Mouse (Mus musculus): ENCODE results near the gene Samd4b. TPM values are rescaled to one million over a fixed set of nuclear protein-coding genes. Genes with fewer than 3 reads are reported as not detected.
A peak's percentile ranks its signal among the peaks of the same experiment; 100 is the strongest.

Samd4b gene
- polyA plus RNA-seq, 2 experiments = 4.5 to 12.0 TPM

DNA sequence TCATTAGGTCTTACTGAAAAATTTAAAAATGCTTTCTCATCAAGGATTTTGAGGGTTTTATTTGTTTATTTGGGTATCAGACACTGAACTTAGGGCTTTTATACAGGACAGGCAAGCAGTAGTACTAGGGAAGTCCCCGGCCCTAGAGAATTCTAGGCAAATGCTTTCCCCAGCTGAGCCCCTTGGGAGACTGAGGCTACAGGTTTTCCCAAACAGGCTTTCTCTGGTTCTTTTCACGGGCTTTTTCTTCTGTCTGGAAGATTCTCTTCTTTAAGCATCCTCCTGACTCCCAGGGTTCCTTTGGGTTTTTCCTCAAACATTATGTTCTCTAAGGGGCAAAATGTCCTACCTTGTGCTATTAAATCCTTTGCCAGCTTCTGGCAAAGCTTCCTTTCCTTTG, 1.0 kb upstream of the Samd4b start:
- WGBS (ENCODE audit: insufficient replicate concordance) = 62% methylated on average over 2 of the region's 2 CpGs
- Histone ChIP-seq H3K4me1 (replicated peaks; ENCODE audit: control insufficient read depth in 2 of 2, insufficient read depth in 2 of 2, low read length in 1 of 2) (peaks cover 12 to 28% of the 10 kb centered on the region in 2 experiments), H3K27ac (no peak overlapping the region), H3K9ac (replicated peaks) (no peak overlapping the region), H3K36me3 (replicated peaks; ENCODE audit: control insufficient read depth, insufficient read depth, low read depth) (0 out of 2 replicates have a peak, but pooled peaks cover 2% of the 10 kb centered on the region), H3K27me3 (ENCODE audit: control insufficient read depth, insufficient read depth, low read length) (no peaks in the 10 kb centered on the region), H3K9me3 (ENCODE audit: control insufficient read depth, low read length) (no peaks in the 10 kb centered on the region), H3K4me3 (ENCODE audit: insufficient read depth in 1 of 2, low read depth in 2 of 2, low read length in 2 of 2) (no peak overlapping the region), H3K4me2 (ENCODE audit: low read depth) (peak overlapping the region; percentile 77; the same call in 1 of the 2 replicates)
- DNase-seq (ENCODE audit: low read depth in 3 of 3, low spot score in 3 of 3) = no peak
- TF ChIP-seq CTCF (IDR thresholded peaks at IDR 0.05; ENCODE audit: low read depth) (no peak), EP300 (IDR thresholded peaks at IDR 0.05; ENCODE audit: low read depth) (no peak)
- ATAC-seq (ENCODE audit: insufficient read depth) = no peak

DNA sequence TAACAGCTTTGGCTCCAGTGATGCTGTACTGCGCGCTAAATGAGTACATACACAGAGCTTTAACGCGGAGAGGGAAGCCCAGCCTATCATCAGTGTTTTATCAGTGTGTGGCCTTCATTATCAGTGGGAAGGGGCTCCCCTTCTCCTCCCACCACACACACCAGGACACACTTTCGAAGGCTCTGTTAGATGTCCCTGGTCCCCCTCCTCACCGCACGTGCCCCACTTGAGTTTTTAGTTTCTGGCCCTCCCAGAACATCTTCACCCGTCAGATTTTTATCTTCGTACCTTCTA, 720 bp downstream of the Samd4b start:
- H3K4me3 ChIP-seq (ENCODE audit: insufficient read depth in 1 of 2, low read depth in 2 of 2, low read length in 2 of 2) = peak overlapping the region; percentile 75 to 86
- ATAC-seq (ENCODE audit: insufficient read depth) = no peak
- H3K27ac ChIP-seq = peak overlapping the region; percentile 80

GRCm38 (mm10) chr7:28596436-28597276, 1.3 kb downstream of the Samd4b start:
- Histone ChIP-seq H3K27me3 (ENCODE audit: control insufficient read depth, insufficient read depth, low read length) (no peaks in the 10 kb centered on the region), H3K9ac (replicated peaks) (peak overlapping the region; percentile 72), H3K4me1 (replicated peaks; ENCODE audit: control insufficient read depth in 2 of 2, insufficient read depth in 2 of 2, low read length in 1 of 2) (peaks cover 19 to 43% of the 10 kb centered on the region in 2 experiments), H3K4me2 (ENCODE audit: low read depth) (peak overlapping the region; percentile 74), H3K36me3 (replicated peaks; ENCODE audit: control insufficient read depth, insufficient read depth, low read depth) (0 out of 2 replicates have a peak, but pooled peaks cover 2% of the 10 kb centered on the region), H3K4me3 (ENCODE audit: insufficient read depth in 1 of 2, low read depth in 2 of 2, low read length in 2 of 2) (peak overlapping the region; percentile 75 to 86), H3K27ac (peak overlapping the region; percentile 80), H3K9me3 (ENCODE audit: control insufficient read depth, low read length) (no peaks in the 10 kb centered on the region)
- 42% methylated on average over 20 of the region's 20 CpGs for WGBS (ENCODE audit: insufficient replicate concordance)
- DNase-seq (ENCODE audit: low read depth in 3 of 3, low spot score in 3 of 3) = peak; percentile 79 to 95 (median 81)
- ATAC-seq (ENCODE audit: insufficient read depth) = peak; percentile 88
- TF ChIP-seq EP300 (IDR thresholded peaks at IDR 0.05; ENCODE audit: low read depth) (no peak), CTCF (IDR thresholded peaks at IDR 0.05; ENCODE audit: low read depth) (no peak)

More for the DNA sequence above, 720 bp downstream of the Samd4b start:
- H3K9ac ChIP-seq (replicated peaks) = peak overlapping the region; percentile 72
- DNase-seq (ENCODE audit: low read depth in 3 of 3, low spot score in 3 of 3) = no peak
- H3K4me1 ChIP-seq (replicated peaks; ENCODE audit: control insufficient read depth in 2 of 2, insufficient read depth in 2 of 2, low read length in 1 of 2) = peaks cover 14 to 37% of the 10 kb centered on the region in 2 experiments
- H3K36me3 ChIP-seq (replicated peaks; ENCODE audit: control insufficient read depth, insufficient read depth, low read depth) = 0 out of 2 replicates have a peak, but pooled peaks cover 2% of the 10 kb centered on the region
- peak overlapping the region; percentile 74 for H3K4me2 ChIP-seq (ENCODE audit: low read depth)
- no peaks in the 10 kb centered on the region for H3K9me3 ChIP-seq (ENCODE audit: control insufficient read depth, low read length)
- H3K27me3 ChIP-seq (ENCODE audit: control insufficient read depth, insufficient read depth, low read length) = no peaks in the 10 kb centered on the region
- no peak for TF ChIP-seq EP300 (IDR thresholded peaks at IDR 0.05; ENCODE audit: low read depth)
- TF ChIP-seq CTCF (IDR thresholded peaks at IDR 0.05; ENCODE audit: low read depth) = no peak
- WGBS (ENCODE audit: insufficient replicate concordance) = 8% methylated on average over 9 of the region's 9 CpGs

GRCm38 (mm10) chr7:28595751-28596435, 2.1 kb downstream of the Samd4b start:
- H3K4me1 ChIP-seq (replicated peaks; ENCODE audit: control insufficient read depth in 2 of 2, insufficient read depth in 2 of 2, low read length in 1 of 2) = peaks cover 24 to 51% of the 10 kb centered on the region in 2 experiments
- WGBS (ENCODE audit: insufficient replicate concordance) = 76% methylated on average over 8 of the region's 8 CpGs
- peak overlapping the region; percentile 75 to 86 for H3K4me3 ChIP-seq (ENCODE audit: insufficient read depth in 1 of 2, low read depth in 2 of 2, low read length in 2 of 2)
- H3K36me3 ChIP-seq (replicated peaks; ENCODE audit: control insufficient read depth, insufficient read depth, low read depth) = 0 out of 2 replicates have a peak, but pooled peaks cover 2% of the 10 kb centered on the region
- no peak for DNase-seq (ENCODE audit: low read depth in 3 of 3, low spot score in 3 of 3)
- peak overlapping the region; percentile 5; the same call in 1 of the 2 replicates for H3K9ac ChIP-seq (replicated peaks)
- peak overlapping the region; percentile 26 for H3K27ac ChIP-seq
- no peaks in the 10 kb centered on the region for H3K9me3 ChIP-seq (ENCODE audit: control insufficient read depth, low read length)
- no peak for ATAC-seq (ENCODE audit: insufficient read depth)
- TF ChIP-seq EP300 (IDR thresholded peaks at IDR 0.05; ENCODE audit: low read depth) (no peak), CTCF (IDR thresholded peaks at IDR 0.05; ENCODE audit: low read depth) (no peak)
- H3K27me3 ChIP-seq (ENCODE audit: control insufficient read depth, insufficient read depth, low read length) = no peaks in the 10 kb centered on the region
- peak overlapping the region; percentile 74 for H3K4me2 ChIP-seq (ENCODE audit: low read depth)
